Mouse (Mus musculus): ENCODE results near the gene Tubgcp2.

The Tubgcp2 gene

GRCm38 (mm10) chr7:140047811-140048311 lies 11.4 kb upstream of the Tubgcp2 start:
- DNase-seq (ENCODE audit: low spot score): peak; percentile 57

- no peak for DNase-seq (ENCODE audit: low spot score)
These were observed 9.1 kb upstream of the Tubgcp2 start for GRCm38 (mm10) chr7:140045546-140045945.

- DNase-seq (ENCODE audit: low spot score): no peak
These were observed 6.3 kb upstream of the Tubgcp2 start for GRCm38 (mm10) chr7:140042728-140043127.

GRCm38 (mm10) chr7:140037171-140037555 lies 694 bp upstream of the Tubgcp2 start:
- DNase-seq (ENCODE audit: low spot score): no peak

- no peak for DNase-seq (ENCODE audit: low spot score)
These were observed 1.0 kb downstream of the Tubgcp2 start for GRCm38 (mm10) chr7:140035456-140035855.

- DNase-seq (ENCODE audit: low spot score): no peak
These were observed 3.1 kb downstream of the Tubgcp2 start for GRCm38 (mm10) chr7:140033386-140033785.

GRCm38 (mm10) chr7:140032366-140032765 lies 4.1 kb downstream of the Tubgcp2 start:
- no peak for DNase-seq (ENCODE audit: low spot score)

GRCm38 (mm10) chr7:140031771-140032170 lies 4.7 kb downstream of the Tubgcp2 start:
- no peak for DNase-seq (ENCODE audit: low spot score)

GRCm38 (mm10) chr7:140011336-140011735 lies 25.1 kb downstream of the Tubgcp2 start:
- no peak for DNase-seq (ENCODE audit: low spot score)

- DNase-seq (ENCODE audit: low spot score): no peak
These were observed 28.7 kb downstream of the Tubgcp2 start for GRCm38 (mm10) chr7:140007781-140008180.

- DNase-seq (ENCODE audit: low spot score): no peak
These were observed 29.4 kb downstream of the Tubgcp2 start for GRCm38 (mm10) chr7:140006861-140007611.

- no peak for DNase-seq (ENCODE audit: low spot score)
These were observed 31.8 kb downstream of the Tubgcp2 start for GRCm38 (mm10) chr7:140004666-140005065.

GRCm38 (mm10) chr7:140001086-140001740 lies 35.3 kb downstream of the Tubgcp2 start:
- DNase-seq (ENCODE audit: low spot score): peak; percentile 29

GRCm38 (mm10) chr7:139998691-139999350 lies 37.6 kb downstream of the Tubgcp2 start:
- DNase-seq (ENCODE audit: low spot score): no peak

GRCm38 (mm10) chr7:139994676-139995075 lies 41.8 kb downstream of the Tubgcp2 start:
- peak; percentile 81 for DNase-seq (ENCODE audit: low spot score)

- DNase-seq (ENCODE audit: low spot score): no peak
These were observed 42.3 kb downstream of the Tubgcp2 start for GRCm38 (mm10) chr7:139994202-139994601.

- DNase-seq (ENCODE audit: low spot score): no peak
These were observed 42.9 kb downstream of the Tubgcp2 start for GRCm38 (mm10) chr7:139993532-139993931.

- no peak for DNase-seq (ENCODE audit: low spot score)
These were observed 44.1 kb downstream of the Tubgcp2 start, which contains the start of gene Adam8 for GRCm38 (mm10) chr7:139992406-139992805. Gene Adam8 (minus strand): TSS chr7:139992562.

GRCm38 (mm10) chr7:139990864-139991394 lies 45.5 kb downstream of the Tubgcp2 start:
- DNase-seq (ENCODE audit: low spot score): no peak

GRCm38 (mm10) chr7:139988272-139988671 lies 48.2 kb downstream of the Tubgcp2 start:
- DNase-seq (ENCODE audit: low spot score): no peak

GRCm38 (mm10) chr7:139984505-139984904 lies 52.0 kb downstream of the Tubgcp2 start:
- no peak for DNase-seq (ENCODE audit: low spot score)

GRCm38 (mm10) chr7:139982058-139982457 lies 54.4 kb downstream of the Tubgcp2 start:
- DNase-seq (ENCODE audit: low spot score): no peak

All from embryo, embryonic 10.5 days (tissue).